Mouse (Mus musculus): ENCODE measurements at regions not wholly inside any gene's neighbourhood (a gene's known extent, or its start where the extent isn't known, plus 50 kb on each side); places are given as distances from the start of the nearest gene placed in this dataset.

GRCm38 (mm10) chr2:137323445-137323844, 207.0 kb upstream of the Jag1 start:
- no peak for DNase-seq (ENCODE audit: extremely low spot score in 1 of 2, low spot score in 1 of 2)

- DNase-seq (ENCODE audit: extremely low spot score in 1 of 2, low spot score in 1 of 2), result peak in 1 of 2 experiments; percentile 5
Measured at GRCm38 (mm10) chr2:137310511-137310910, 194.1 kb upstream of the Jag1 start.

- DNase-seq (ENCODE audit: extremely low spot score in 1 of 2, low spot score in 1 of 2), result no peak
Measured at GRCm38 (mm10) chr2:137308116-137308515, 191.7 kb upstream of the Jag1 start.

- no peak for DNase-seq (ENCODE audit: extremely low spot score in 1 of 2, low spot score in 1 of 2)
Measured at GRCm38 (mm10) chr2:137301474-137302267, 185.2 kb upstream of the Jag1 start.

DNA sequence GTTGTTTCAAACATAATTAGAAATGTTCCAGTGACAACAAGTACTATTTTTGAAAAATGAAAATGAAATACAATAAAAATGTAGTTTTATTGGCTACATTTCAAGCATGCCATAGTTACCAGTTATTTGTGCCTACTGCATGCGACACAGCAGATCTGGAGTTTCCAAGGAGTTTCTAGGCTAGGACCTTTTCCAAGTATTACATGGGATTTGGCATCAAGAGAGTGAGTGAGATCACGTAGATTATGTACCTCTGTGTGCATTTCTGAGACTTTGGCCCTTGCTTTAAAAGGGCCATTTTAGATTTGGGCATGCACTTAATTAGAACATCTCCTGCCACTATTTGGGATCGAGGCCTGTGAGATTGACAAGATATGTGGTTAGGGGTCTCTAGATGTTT, 172.8 kb upstream of the Jag1 start:
- no peak for DNase-seq (ENCODE audit: extremely low spot score in 1 of 2, low spot score in 1 of 2)

DNA sequence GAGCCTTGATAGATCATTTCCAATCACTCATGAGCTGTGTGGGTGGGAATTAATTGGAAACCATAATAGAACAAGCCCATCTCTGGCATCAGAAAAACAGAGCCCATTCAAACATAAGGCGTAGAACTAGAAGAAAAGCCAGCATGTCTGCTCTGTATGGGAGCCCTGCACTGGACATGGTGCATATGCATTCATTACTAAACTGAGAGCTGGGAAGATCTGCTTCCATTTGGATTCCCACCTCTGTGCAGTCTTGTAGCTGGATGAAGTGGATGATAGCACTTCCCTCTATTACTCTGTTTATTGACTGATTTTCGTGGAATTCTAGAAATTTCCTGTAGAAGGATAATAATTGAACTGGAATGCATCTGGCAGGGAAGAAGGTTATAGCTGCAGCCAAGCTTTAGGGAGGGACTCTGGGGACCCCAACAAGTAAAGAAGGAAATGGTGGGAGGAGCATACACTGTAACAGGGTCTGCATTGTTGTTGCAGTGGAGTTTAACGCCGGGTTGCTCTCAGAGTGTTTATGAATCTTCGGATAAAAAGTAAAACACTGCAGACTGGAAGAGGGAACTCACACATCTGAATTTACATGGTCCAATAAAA, 155.2 kb upstream of the Jag1 start:
- no peak for DNase-seq (ENCODE audit: extremely low spot score in 1 of 2, low spot score in 1 of 2)

DNA sequence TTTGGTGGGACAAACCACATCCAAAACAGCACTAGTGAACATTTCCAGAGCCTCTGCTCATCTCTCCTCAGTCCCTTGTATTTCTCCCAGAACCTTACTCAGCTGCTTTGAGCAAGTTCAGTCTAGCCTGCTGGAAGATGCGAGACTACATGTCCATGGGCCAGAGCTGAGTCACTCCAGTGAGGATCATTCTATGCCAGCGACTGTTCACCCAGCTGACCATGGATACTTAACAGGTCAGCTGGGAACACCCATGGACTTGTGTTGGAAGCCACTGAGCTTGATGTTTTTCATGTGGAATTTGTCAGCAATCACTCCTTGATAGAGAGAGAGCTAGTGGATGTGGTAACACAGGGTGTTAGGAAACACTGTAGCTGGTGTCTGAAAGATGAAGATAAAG, 146.5 kb upstream of the Jag1 start:
- no peak for DNase-seq (ENCODE audit: extremely low spot score in 1 of 2, low spot score in 1 of 2)

DNA sequence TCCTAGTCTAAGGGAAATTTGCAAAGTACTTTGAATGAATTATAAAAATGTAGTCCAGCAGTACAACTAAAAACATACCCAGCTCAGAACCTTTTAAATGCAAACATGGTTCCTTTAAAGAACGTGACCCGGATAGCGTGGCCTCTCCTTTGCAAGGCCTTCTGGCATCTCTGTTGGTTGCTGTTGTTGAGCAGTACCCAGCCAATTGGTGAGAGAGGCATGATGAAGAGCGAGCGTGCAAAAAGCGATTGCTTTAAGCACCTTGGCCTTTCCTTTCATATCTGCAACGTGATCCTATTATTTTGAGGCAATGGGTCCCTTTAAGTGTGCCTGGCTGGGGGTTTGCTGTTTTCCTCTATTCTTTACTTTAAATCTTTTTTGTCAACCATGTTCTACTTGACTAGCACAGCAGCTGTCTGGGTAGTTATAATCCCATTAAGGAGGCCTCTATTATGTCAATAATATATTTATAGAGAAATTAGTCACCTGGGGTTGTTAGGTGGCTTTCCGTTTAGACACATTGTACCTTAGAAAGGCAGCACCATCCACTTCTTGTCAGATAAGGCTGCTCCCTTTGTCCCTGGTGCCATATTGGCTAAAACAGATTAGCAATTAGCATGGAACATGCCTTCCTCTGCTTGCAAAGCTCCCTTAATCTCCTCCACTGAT, 141.5 kb upstream of the Jag1 start:
- no peak for DNase-seq (ENCODE audit: extremely low spot score in 1 of 2, low spot score in 1 of 2)

DNA sequence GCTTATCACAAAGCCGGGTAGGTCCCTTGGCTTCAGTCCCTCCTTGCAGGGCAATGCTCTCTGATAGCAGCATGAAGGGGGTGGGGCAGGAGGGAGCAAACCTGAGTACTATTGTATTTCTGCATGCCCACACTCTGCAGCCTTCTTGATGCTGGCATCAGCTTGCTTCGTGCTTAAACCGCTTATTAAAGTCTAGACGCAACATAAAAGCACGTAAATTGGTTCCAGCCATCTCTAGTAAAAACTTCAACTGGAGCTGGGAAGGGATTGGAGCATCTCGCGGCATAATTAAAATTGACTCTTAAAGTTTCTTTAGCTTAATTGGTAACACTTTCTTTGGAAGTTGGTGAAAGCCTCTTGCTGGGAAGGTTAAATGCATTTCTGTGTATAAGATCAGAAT, 131.5 kb upstream of the Jag1 start:
- no peak for DNase-seq (ENCODE audit: extremely low spot score in 1 of 2, low spot score in 1 of 2)

GRCm38 (mm10) chr2:137244370-137244769, 127.9 kb upstream of the Jag1 start:
- no peak for DNase-seq (ENCODE audit: extremely low spot score in 1 of 2, low spot score in 1 of 2)

GRCm38 (mm10) chr2:137243914-137244313, 127.5 kb upstream of the Jag1 start:
- DNase-seq (ENCODE audit: extremely low spot score in 1 of 2, low spot score in 1 of 2), result no peak

- DNase-seq (ENCODE audit: extremely low spot score in 1 of 2, low spot score in 1 of 2), result no peak
Measured at GRCm38 (mm10) chr2:137236961-137237360, 120.5 kb upstream of the Jag1 start.

DNA sequence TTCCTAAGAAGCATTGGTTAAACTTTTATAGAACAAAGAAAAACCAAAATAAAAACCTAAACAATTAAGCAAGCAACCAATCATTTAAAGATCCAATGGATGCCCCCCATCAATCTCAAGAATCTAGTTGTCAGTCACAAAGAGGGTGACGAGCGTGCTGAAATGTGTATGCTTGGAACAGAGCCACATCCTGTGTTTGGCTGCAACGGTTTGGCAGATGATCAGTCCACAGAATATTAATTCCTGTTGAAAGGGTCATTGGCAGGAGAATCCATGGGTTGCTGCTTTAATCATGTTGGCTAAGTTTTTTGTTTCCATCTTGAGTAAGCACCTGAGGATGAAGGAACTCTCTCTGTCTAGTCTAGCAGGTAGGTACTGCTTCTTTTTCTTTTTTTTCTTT, 117.5 kb upstream of the Jag1 start:
- no peak for DNase-seq (ENCODE audit: extremely low spot score in 1 of 2, low spot score in 1 of 2)

DNA sequence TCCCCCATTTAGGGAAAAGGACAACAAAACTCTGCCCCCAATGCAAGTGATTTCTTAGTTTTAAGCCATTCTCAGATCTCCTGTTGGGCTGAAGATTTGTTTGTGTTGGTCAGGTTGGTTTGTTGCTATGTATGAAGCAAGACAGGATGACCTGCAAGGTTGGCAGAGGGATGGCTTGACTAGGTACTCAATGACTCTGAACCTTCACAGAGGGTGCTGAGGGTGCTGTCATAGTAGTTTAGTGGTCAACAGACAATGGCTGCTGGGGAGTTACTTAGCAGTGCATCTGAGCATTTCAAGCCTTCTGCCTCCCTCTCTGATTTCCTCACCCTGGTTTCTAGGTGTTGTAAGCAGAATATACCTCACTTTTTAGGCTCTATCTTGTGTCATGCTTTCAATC, 114.7 kb upstream of the Jag1 start:
- no peak for DNase-seq (ENCODE audit: extremely low spot score in 1 of 2, low spot score in 1 of 2)

DNA sequence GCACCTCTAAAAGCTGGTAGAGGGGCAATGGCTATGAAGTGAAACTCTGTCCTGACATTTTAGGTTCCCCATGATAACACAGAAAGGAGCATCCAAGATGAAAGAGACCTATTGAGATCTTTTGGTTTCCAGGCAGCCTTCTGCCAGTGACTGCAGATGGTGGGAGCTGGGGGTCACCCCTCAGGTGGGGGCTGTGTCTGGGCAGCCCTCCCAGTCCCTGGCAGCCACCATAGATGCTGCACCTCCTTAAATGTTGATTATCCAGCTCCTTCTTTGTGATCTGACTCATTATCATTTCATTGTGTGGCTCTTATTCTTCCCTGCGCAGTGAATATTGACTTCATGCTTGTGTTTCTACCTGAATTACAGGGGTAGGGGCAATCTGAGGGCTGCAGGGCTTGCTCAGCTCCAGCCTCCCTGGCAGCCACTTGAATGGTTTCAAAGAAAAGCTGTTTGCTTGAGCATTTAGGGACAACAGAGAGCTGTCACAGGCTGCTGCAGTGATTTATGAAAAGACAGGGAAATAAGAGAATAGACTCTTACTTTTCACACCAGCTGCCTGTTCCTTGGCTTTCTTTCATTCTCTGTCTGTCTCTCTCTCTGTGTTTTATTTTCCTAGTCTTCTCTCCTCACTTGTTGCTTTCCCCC, 113.1 kb upstream of the Jag1 start:
- no peak for DNase-seq (ENCODE audit: extremely low spot score in 1 of 2, low spot score in 1 of 2)

GRCm38 (mm10) chr2:137227495-137227894, 111.1 kb upstream of the Jag1 start:
- DNase-seq (ENCODE audit: extremely low spot score in 1 of 2, low spot score in 1 of 2), result no peak

- DNase-seq (ENCODE audit: extremely low spot score in 1 of 2, low spot score in 1 of 2), result no peak
Measured at GRCm38 (mm10) chr2:137224702-137225552, 108.5 kb upstream of the Jag1 start.

DNA sequence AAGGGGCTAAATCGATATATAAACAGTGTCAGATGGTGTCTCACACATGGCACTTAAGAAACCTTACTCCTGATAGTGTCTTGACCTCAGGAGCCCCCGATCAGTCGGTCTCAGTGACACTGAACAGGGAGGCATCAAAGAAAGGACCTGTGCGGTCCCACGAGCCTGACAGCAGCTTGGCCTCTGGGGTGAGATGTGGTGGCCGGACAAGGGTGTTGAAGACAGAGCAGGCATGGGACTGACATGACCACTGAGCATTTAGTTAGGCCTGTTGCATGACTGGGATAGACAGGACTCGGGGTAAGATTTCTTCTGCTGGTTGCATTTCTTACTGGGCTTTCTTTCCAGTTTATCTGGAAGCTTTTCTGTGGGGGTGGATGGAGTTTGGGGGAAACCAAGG, 99.3 kb upstream of the Jag1 start:
- DNase-seq (ENCODE audit: extremely low spot score in 1 of 2, low spot score in 1 of 2), result no peak

GRCm38 (mm10) chr2:137207846-137208245, 91.4 kb upstream of the Jag1 start:
- DNase-seq (ENCODE audit: extremely low spot score in 1 of 2, low spot score in 1 of 2), result no peak

DNA sequence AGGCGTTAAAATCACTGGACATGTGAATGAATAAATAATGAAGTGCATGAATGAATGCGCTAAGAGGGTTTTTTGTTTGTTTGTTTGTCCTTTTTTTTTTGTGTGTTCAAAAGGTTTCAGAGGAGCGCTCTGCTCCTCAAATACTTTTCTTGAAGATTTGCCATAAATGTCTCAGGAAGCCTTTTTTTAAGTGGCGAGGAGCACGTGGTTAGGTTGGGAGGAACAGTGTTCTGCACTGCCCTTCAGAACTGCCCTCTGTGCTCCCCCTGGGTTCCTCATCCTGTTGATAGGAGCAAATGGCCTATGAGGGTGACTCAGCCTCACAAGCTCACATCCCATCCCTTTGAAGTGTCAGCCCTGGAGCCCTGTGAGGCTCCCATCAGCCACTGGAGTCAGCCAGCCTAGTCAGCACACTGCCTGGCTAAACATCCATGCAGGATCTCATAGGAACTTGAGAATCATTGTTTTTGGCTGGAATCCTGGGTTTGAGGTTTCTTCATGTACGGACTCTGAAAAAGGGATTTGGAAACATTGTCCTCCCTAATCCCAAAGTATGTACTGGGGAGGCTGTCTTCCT, 87.9 kb upstream of the Jag1 start:
- no peak for DNase-seq (ENCODE audit: extremely low spot score in 1 of 2, low spot score in 1 of 2)
